Mouse (Mus musculus): ENCODE data around the gene Sema4d. TPM values are rescaled to one million over a fixed set of nuclear protein-coding genes. Genes with fewer than 3 reads are reported as not detected.
A peak's percentile ranks its signal among the peaks of the same experiment; 100 is the strongest.

Gene Sema4d
- polyA plus RNA-seq, 1 experiment from 2014 or later: 15.2 TPM

DNA sequence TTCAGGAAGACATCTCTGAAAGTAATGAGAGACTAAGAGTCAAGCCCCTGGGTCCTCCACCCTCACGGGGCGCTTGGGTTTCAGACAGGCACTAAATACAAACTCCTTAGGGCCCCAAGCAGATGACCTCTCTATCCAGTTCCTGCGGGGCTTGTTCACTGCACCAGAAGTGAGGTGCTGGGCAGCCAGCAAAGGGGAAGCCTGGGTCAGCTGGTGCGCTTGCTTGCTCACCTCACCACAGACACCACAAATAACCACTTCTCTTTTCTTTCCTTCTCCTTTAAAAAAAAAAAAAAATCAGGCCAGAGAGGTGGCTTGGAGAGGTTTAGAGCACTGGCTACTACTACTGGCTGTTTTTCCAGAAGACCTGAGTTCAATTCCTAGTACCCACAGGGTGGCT is 59.0 kb downstream of the Sema4d start:
- peaks cover 20% of the 10 kb centered on the region for H3K4me1 ChIP-seq
- no peaks in the 10 kb centered on the region for H3K9me3 ChIP-seq (replicated peaks)
- H3K27me3 ChIP-seq (replicated peaks): no peaks in the 10 kb centered on the region
- WGBS: 93% methylated on average over 4 of the region's 4 CpGs
- no peak overlapping the region for H3K9ac ChIP-seq (replicated peaks)
- H3K4me2 ChIP-seq: no peak overlapping the region
- H3K36me3 ChIP-seq: no peaks in the 10 kb centered on the region
- no peak for ATAC-seq (ENCODE audit: low FRiP score)
- no peak overlapping the region for H3K27ac ChIP-seq (replicated peaks)
- H3K4me3 ChIP-seq (replicated peaks): no peak overlapping the region

DNA sequence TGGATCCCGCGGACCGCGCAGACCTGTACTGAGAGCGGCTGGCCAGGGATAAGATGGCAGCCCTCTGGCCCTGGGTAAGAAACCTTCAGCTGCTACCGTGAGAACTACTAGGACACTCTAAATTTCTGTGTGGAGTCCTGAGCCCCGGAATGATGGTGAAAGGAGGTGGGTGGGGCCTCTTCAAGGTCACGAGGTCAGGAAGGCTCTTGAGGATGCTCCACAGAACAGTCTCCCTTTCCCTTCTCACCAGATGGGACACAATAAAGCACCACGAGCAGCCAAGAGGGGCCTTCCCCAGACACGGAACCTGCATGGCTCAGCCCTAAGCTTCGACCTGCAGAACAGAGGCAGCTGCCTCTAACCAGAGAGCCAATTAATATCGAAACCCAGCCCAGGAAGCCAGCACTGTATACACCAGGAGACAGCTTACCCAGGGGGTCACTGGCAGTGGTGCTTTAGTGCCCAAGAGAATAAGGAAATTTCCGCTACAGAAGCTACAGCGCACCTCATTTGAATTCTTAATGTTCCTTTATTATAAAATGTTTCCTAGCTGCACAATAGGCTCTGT is 61.4 kb downstream of the Sema4d start:
- Histone ChIP-seq H3K4me3 (replicated peaks) (no peak overlapping the region), H3K27me3 (replicated peaks) (no peaks in the 10 kb centered on the region), H3K9me3 (replicated peaks) (no peaks in the 10 kb centered on the region), H3K27ac (replicated peaks) (0 out of 2 replicates have a peak overlapping the region, but pooled peaks have one; percentile 23), H3K4me2 (no peak overlapping the region), H3K36me3 (no peaks in the 10 kb centered on the region), H3K9ac (replicated peaks) (no peak overlapping the region), H3K4me1 (peaks cover 20% of the 10 kb centered on the region)
- WGBS: 51% methylated on average over 14 of the region's 14 CpGs
- 0 out of 2 replicates have a peak, but pooled peaks have one; percentile 34 for ATAC-seq (ENCODE audit: low FRiP score)

DNA sequence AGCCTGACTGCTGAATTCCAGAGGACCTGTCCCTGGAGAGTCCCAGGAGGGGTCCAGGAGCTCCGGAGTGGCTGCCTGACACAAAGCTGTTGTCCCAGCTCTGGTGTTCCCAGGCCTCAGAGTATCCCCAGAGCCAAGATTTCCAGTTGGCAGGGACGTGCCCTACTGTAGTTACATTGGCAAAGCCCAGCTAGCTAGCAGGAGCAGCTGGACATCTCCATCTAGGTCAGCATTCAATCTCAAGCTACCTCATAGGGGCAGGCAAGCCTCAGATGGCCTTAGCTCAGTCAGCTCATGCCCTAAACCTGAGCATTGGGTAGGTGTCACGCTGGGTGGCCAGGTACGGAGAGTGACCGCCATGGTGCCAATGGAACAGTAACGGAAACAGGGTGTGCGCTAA is 62.1 kb downstream of the Sema4d start:
- Histone ChIP-seq H3K36me3 (no peaks in the 10 kb centered on the region), H3K4me1 (peaks cover 20% of the 10 kb centered on the region), H3K27ac (replicated peaks) (no peak overlapping the region), H3K4me3 (replicated peaks) (no peak overlapping the region), H3K9ac (replicated peaks) (no peak overlapping the region), H3K27me3 (replicated peaks) (no peaks in the 10 kb centered on the region), H3K4me2 (no peak overlapping the region), H3K9me3 (replicated peaks) (no peaks in the 10 kb centered on the region)
- 89% methylated on average over 7 of the region's 7 CpGs for WGBS
- ATAC-seq (ENCODE audit: low FRiP score): no peak

DNA sequence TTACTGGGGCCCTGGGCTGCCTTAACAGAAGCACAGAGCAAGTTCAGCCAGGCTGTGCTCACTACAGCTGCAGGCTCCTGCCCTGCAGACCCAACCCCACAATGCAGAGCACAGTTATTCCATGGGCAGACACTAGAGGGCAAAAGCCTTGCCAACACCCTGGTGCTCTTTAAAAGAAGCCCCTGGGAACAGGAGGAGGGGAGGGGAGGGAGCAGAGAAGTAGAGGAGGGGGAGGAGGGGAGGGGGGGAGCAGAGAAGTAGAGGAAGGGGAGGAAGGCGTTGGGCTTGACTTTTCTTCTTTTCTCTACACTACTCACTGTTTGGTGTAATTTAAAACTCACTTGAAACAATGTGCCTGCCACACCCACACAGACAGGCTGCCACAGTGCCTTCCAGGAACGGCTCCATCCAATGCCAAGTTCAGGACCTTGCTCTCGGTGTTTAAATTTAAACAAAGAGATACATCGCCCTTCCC is 63.6 kb downstream of the Sema4d start:
- H3K9ac ChIP-seq (replicated peaks): no peak overlapping the region
- H3K4me3 ChIP-seq (replicated peaks): no peak overlapping the region
- peaks cover 27% of the 10 kb centered on the region for H3K4me1 ChIP-seq
- H3K9me3 ChIP-seq (replicated peaks): no peaks in the 10 kb centered on the region
- H3K36me3 ChIP-seq: no peaks in the 10 kb centered on the region
- 7% methylated on average over 3 of the region's 4 CpGs for WGBS
- H3K4me2 ChIP-seq: no peak overlapping the region
- H3K27ac ChIP-seq (replicated peaks): peak overlapping the region; percentile 48
- ATAC-seq (ENCODE audit: low FRiP score): 0 out of 2 replicates have a peak, but pooled peaks have one; percentile 42
- no peaks in the 10 kb centered on the region for H3K27me3 ChIP-seq (replicated peaks)

DNA sequence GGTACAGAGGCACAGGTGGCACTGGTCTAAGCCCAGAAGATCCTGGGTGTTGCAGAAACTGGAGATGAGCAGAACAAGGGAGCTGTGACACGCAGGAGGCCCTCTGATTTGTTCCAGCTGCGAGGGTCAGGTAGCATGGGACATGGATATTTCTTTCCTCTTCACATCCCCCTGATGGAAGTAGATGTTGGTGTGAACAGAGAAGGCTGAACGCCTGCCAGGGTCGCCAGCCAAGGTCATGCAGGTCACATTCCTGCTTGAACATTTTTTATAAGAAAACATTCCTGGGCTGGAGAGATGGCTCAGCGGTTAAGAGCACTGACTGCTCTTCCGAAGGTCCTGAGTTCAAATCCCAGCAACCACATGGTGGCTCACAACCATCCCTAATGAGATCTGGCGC is 66.2 kb downstream of the Sema4d start:
- peaks cover 21% of the 10 kb centered on the region for H3K4me1 ChIP-seq
- H3K4me3 ChIP-seq (replicated peaks): no peak overlapping the region
- no peaks in the 10 kb centered on the region for H3K27me3 ChIP-seq (replicated peaks)
- no peak overlapping the region for H3K4me2 ChIP-seq
- WGBS: 89% methylated on average over 7 of the region's 7 CpGs
- H3K9ac ChIP-seq (replicated peaks): no peak overlapping the region
- no peak for ATAC-seq (ENCODE audit: low FRiP score)
- H3K9me3 ChIP-seq (replicated peaks): no peaks in the 10 kb centered on the region
- no peak overlapping the region for H3K27ac ChIP-seq (replicated peaks)
- no peaks in the 10 kb centered on the region for H3K36me3 ChIP-seq

DNA sequence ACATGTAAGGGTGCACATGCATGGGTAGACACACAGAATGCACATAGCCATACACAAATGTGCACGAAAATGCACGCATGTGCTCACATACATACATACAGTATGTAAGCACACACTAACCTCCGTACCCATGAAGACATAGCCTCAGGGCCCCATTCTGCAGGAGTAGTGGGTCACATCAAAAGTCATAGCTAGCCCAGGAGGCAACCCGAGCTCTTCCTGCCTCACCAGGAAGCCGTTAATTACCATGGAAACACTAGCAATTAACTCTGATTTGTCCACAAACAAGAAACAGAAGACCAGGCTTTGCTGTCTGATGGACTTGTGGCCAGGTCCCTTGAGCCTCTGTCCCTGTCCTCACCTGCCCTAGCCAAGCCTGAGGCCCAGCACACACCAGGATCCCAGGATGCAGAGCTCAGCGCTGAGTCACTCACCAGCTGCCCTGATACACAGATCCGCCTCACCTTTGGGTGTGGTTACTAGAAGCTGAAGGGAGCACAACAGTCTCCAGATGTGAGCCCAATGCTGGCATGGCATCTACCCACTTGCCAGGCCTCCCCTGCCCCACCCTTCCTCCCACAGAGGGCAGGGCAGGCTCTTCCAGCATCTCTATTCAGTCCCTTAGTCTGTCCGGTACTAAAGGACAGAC is 67.5 kb downstream of the Sema4d start:
- Histone ChIP-seq H3K36me3 (0 out of 2 replicates have a peak, but pooled peaks cover 2% of the 10 kb centered on the region), H3K4me2 (no peak overlapping the region), H3K9me3 (replicated peaks) (no peaks in the 10 kb centered on the region), H3K27me3 (replicated peaks) (no peaks in the 10 kb centered on the region), H3K4me1 (peaks cover 13% of the 10 kb centered on the region), H3K27ac (replicated peaks) (no peak overlapping the region), H3K4me3 (replicated peaks) (no peak overlapping the region), H3K9ac (replicated peaks) (no peak overlapping the region)
- WGBS: 62% methylated on average over 8 of the region's 8 CpGs
- no peak for ATAC-seq (ENCODE audit: low FRiP score)

DNA sequence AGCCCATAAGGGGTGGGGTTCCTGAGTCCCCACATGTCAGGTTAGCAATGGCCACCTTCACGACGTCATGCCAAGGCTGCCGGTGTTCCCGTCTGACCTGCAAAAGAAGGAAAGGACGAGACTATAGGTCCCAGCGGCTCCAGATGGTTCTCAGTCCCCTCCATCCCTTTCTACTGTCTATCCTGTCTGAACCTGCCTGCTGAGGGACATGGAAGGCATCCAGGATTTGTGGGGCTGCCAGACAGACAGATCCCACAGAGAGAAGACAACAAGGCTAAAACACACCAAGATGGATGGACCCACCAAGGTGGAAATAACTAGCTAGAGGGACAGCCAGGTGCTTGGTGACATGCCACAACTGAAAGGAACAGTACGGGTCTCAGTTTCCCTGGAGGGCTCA is 68.1 kb downstream of the Sema4d start:
- no peak overlapping the region for H3K27ac ChIP-seq (replicated peaks)
- peaks cover 12% of the 10 kb centered on the region for H3K4me1 ChIP-seq
- no peaks in the 10 kb centered on the region for H3K27me3 ChIP-seq (replicated peaks)
- 85% methylated on average over 7 of the region's 7 CpGs for WGBS
- ATAC-seq (ENCODE audit: low FRiP score): no peak
- H3K9me3 ChIP-seq (replicated peaks): no peaks in the 10 kb centered on the region
- no peak overlapping the region for H3K4me2 ChIP-seq
- no peak overlapping the region for H3K9ac ChIP-seq (replicated peaks)
- H3K36me3 ChIP-seq: peaks cover 3% of the 10 kb centered on the region; the same call in 1 of the 2 replicates
- no peak overlapping the region for H3K4me3 ChIP-seq (replicated peaks)

DNA sequence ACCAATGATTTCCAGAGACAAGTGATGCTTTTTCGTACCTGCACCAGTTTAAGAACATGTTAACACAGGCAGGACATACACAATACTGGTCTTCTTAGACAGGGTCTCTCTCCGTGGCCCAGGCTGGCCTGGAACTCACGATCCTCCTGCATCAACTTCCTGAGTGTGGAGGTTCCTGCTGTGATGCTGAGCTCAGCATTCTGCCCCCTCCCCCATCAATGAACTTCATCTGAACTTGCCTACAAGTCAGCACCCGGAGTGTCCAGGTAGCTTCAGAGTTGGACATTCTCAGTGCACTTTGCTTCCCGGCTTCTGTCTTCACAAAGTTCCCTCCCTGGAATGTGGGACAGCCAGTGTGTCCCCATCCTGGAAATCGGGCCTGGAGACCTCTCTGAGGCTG is 69.0 kb downstream of the Sema4d start:
- WGBS: 84% methylated on average over 6 of the region's 6 CpGs
- H3K36me3 ChIP-seq: peaks cover 7% of the 10 kb centered on the region
- no peaks in the 10 kb centered on the region for H3K27me3 ChIP-seq (replicated peaks)

DNA sequence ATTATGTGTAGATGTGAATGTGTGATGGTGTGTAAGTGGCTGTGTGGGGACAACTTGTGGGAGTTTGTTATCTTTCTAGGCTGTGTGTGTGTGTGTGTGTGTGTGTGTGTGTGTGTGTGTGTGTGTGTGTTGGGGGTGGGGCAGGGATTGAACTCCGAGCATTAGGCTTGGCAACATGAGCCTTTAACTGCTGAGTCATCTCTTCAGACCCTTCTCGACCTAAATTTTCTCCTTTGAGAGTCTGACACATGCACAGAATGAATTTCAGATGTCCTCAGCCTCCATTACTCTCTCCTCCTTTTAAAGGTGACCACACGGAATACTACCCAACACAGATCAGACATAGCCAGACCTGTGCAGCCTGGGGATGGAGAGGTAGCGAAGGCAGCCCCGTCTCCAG is 70.4 kb downstream of the Sema4d start:
- Histone ChIP-seq H3K9me3 (replicated peaks) (no peaks in the 10 kb centered on the region), H3K27me3 (replicated peaks) (no peaks in the 10 kb centered on the region), H3K4me2 (no peak overlapping the region), H3K9ac (replicated peaks) (no peak overlapping the region), H3K36me3 (peaks cover 16% of the 10 kb centered on the region), H3K27ac (replicated peaks) (no peak overlapping the region), H3K4me1 (peaks cover 6% of the 10 kb centered on the region; the same call in 1 of the 2 replicates), H3K4me3 (replicated peaks) (no peak overlapping the region)
- WGBS: 84% methylated on average over 5 of the region's 5 CpGs
- no peak for ATAC-seq (ENCODE audit: low FRiP score)

More for the DNA sequence above, 69.0 kb downstream of the Sema4d start:
- H3K4me1 ChIP-seq: peaks cover 6% of the 10 kb centered on the region; the same call in 1 of the 2 replicates
- ATAC-seq (ENCODE audit: low FRiP score): no peak
- no peak overlapping the region for H3K9ac ChIP-seq (replicated peaks)
- no peak overlapping the region for H3K4me2 ChIP-seq
- no peak overlapping the region for H3K27ac ChIP-seq (replicated peaks)
- no peak overlapping the region for H3K4me3 ChIP-seq (replicated peaks)
- no peaks in the 10 kb centered on the region for H3K9me3 ChIP-seq (replicated peaks)

DNA sequence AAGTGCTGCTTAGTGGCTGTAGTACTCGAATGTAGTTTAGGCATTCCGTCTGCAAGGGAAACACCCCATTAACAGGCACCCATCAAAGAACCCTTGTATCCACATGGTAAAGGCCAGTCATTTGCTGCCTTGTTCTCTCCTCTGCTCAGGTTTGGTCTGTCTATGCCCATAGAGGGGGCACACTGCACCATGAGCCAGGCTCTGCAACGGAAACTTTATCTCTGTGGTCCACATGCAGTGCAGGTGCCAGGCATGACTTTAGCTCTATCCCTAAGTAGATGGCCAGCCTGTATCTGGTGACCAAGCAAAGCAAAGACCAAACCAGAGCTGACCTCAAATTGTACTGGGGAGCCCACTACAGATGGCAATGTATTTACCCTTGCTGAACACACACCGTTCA is 73.0 kb downstream of the Sema4d start:
- Histone ChIP-seq H3K4me1 (no peaks in the 10 kb centered on the region), H3K27ac (replicated peaks) (no peak overlapping the region), H3K4me2 (no peak overlapping the region), H3K27me3 (replicated peaks) (no peaks in the 10 kb centered on the region), H3K36me3 (peaks cover 16% of the 10 kb centered on the region), H3K4me3 (replicated peaks) (no peak overlapping the region), H3K9ac (replicated peaks) (no peak overlapping the region), H3K9me3 (replicated peaks) (no peaks in the 10 kb centered on the region)
- no peak for ATAC-seq (ENCODE audit: low FRiP score)
- WGBS: 83% methylated on average over 4 of the region's 4 CpGs

DNA sequence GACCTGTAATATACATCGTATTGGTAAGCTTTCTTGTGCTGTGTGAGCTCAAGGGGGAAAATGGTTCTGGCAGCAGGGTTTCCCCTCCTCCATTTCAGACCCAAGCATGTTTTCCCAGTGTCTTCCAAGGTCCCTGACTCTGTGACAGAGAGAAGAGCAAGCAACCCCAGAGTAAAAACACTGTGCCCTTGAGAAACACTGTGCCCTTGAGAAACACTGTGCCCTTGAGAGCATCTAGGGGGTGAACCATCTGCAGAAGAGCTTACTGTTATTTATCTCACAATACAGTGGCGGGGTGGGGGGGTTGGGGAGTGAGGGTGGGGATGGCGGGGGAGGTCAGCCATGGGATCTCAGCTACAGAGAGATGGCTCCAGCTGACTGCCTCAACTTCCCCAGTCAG is 74.3 kb downstream of the Sema4d start:
- 89% methylated on average over 3 of the region's 3 CpGs for WGBS
- Histone ChIP-seq H3K9me3 (replicated peaks) (no peaks in the 10 kb centered on the region), H3K4me1 (no peaks in the 10 kb centered on the region), H3K4me3 (replicated peaks) (no peak overlapping the region), H3K27ac (replicated peaks) (no peak overlapping the region), H3K4me2 (no peak overlapping the region), H3K9ac (replicated peaks) (no peak overlapping the region), H3K27me3 (replicated peaks) (no peaks in the 10 kb centered on the region), H3K36me3 (peaks cover 19% of the 10 kb centered on the region)
- ATAC-seq (ENCODE audit: low FRiP score): no peak
